Mouse (Mus musculus): ENCODE results near the gene Gsdme.

The Gsdme gene

GRCm38 (mm10) chr6:50244967-50245366 lies 18.7 kb downstream of the Gsdme start:
- no peak for DNase-seq (ENCODE audit: low spot score)

DNA sequence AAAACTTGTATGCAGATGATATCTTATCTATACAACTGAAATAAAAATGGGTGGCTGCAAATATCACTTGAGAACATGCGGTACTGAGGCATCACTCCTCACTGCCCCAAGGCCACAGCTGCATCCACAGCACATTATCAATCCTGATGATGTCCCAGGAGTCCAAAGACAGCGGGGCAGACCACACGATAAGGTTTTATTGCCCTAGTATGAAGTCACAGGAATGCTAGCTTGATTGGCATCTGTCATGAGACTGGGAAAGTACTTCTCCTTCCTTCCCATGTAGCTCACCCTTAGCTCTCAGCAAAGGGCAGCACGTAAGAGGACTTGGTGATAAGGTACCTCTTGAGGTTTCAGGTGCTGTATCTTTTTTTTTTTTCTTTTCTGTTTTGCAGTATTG lies 19.5 kb downstream of the Gsdme start:
- DNase-seq (ENCODE audit: low spot score), result no peak

DNA sequence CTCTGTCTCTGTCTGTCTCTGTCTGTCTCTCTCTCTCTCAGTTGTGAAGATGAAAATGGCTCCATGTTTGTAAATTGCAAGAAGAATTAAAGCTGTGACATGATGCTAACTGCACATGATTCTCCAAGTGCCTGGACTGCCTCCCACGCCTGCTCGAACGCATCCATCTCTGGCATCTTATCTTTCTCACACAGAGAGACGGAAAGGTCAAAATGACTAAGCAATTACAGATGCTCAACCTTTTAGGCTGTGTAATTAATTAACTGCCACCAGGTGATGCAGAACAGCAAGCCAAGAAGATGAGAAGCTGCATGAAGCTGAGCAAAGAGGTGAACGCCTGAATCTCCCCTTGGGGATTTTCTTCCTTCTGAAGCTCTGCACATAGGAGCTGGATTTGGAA lies 23.2 kb downstream of the Gsdme start:
- DNase-seq (ENCODE audit: low spot score), result no peak

- no peak for DNase-seq (ENCODE audit: low spot score)
These were observed 23.8 kb downstream of the Gsdme start for GRCm38 (mm10) chr6:50239902-50240301.

DNA sequence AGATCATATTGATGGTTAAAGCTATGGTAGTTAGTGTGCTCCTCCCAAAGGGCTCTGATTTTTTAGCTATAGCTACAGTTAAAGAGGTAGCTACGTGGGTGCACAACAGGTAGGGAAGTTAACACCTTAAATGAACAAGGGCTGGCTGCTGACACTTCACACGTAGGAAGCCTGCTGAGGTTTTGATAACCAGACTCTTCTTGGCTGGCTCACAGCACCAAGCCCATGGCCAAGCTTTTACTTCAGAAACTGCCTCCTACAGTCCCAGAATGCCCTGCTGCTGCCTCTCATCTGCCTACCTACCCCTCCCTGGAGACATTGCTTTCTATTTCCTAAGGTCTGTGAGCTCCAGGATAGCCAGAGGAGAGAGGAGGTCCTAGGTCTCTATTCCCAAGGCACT lies 25.7 kb downstream of the Gsdme start:
- DNase-seq (ENCODE audit: low spot score), result no peak

DNA sequence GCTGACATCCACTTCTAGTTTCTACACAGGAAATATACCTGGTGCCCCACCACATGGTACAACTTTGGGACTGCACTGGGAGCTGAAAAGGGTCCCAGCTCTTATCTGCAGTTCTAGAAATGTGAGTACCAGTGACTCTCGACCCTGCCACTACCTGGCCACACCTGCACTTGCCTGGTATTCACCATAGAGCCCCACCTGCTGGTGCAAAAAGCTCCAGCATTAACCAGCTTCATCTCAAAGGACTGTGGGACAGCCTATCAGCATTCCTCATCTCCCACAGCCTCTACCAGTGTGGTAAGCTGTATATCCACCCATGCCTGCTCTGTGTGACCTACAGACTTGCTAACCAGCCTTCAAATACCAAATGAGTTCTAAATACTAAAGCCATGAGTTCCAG lies 30.7 kb downstream of the Gsdme start:
- no peak for DNase-seq (ENCODE audit: low spot score)

GRCm38 (mm10) chr6:50231288-50231687 lies 32.4 kb downstream of the Gsdme start:
- DNase-seq (ENCODE audit: low spot score), result no peak

GRCm38 (mm10) chr6:50228180-50228579 lies 35.5 kb downstream of the Gsdme start:
- DNase-seq (ENCODE audit: low spot score), result no peak

DNA sequence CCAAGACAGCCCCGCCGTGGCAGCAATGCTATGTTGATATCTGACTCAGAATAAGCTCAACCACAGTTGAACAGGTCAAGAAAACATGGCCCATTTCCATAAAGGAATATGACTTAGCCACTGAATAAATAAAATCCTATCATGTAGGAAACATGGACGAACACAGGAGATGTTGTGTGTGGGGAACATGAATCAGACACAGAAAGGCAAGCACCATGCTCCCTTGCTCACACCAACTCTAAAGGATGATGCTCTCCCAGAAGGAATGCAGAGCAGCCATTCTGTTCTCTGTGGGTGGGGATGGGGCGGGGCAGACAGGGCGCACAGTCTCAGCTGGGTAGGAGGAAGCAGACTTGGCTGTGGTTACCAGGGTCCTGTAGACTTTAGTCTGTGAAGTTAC lies 38.4 kb downstream of the Gsdme start:
- DNase-seq (ENCODE audit: low spot score), result no peak

GRCm38 (mm10) chr6:50223606-50224005 lies 40.1 kb downstream of the Gsdme start:
- no peak for DNase-seq (ENCODE audit: low spot score)

DNA sequence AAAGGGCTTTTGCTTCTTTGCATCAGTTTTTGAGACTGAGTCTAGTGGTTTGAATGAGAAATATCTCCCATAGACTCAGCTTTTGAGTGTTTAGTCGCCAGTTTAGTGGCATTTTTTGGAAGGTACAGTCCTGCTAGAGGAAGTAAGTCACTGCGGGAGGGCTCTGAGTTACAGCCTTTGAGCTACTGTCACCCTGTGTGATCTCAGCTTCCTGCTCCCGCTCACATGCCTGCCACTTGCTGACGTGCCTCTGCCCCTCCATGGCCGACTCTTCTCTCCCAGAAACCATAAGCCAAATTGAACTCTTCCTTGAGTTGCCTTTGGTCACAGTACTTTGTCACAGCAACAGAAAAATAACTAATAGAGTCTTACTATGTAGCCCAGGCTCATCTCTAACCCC lies 40.7 kb downstream of the Gsdme start:
- DNase-seq (ENCODE audit: low spot score), result no peak

GRCm38 (mm10) chr6:50222351-50222750 lies 41.3 kb downstream of the Gsdme start:
- no peak for DNase-seq (ENCODE audit: low spot score)

DNA sequence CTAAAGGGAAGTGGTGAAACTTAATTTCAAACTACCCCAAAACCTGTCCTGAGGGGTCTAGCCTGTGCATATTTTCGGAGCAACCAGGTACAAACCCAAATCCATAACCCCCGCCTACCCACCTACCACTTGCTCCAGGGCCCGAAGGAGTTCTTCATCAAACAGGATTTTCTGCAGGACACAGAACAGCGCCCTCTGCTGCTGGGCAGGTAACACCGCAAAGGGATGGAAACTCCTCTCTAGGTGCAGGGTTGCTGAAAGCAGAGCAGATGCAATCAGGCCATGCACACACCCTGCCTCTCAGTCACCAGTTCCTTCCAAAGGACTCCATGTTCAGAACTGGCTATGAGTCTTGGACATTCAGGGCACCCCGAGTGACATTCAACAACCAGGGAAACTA lies 42.8 kb downstream of the Gsdme start:
- DNase-seq (ENCODE audit: low spot score), result no peak

GRCm38 (mm10) chr6:50219066-50219465 lies 44.6 kb downstream of the Gsdme start:
- DNase-seq (ENCODE audit: low spot score), result no peak

- no peak for DNase-seq (ENCODE audit: low spot score)
These were observed 45.0 kb downstream of the Gsdme start for GRCm38 (mm10) chr6:50218628-50219027.

- no peak for DNase-seq (ENCODE audit: low spot score)
These were observed 47.7 kb downstream of the Gsdme start for GRCm38 (mm10) chr6:50215986-50216385.

- no peak for DNase-seq (ENCODE audit: low spot score)
These were observed 48.3 kb downstream of the Gsdme start for GRCm38 (mm10) chr6:50215373-50215745.

DNA sequence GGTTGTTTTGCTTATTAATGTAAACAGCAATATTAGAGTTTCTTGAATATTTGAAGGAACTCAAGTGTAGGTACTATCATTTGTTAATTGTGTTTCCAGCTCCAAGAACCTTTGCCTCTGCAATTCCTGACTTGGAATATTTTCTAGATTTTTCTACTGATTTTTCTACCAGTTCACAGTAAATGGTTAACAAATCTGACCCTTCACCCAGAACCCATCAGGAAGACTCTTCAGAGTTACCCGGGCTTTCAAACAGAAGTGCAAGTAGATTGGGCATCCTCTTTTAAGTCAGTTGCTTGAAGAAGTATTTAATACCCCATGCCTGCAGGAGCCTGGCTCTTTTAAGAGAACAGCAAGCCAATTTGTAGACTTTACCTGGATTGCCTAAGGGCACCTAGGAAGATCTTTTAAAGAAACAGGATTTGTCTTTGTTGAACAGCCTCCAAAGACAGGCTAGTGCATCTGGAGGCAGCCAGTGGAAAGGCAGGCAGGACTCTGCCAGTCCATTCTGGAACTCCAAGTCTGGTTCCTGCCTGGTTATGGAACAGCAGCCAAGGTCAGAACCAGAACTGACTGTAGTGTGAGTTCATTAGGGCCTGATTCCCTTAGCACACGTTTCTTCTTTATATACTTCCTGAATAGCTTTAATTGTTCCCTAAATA lies 48.8 kb downstream of the Gsdme start:
- no peak for DNase-seq (ENCODE audit: low spot score)

DNA sequence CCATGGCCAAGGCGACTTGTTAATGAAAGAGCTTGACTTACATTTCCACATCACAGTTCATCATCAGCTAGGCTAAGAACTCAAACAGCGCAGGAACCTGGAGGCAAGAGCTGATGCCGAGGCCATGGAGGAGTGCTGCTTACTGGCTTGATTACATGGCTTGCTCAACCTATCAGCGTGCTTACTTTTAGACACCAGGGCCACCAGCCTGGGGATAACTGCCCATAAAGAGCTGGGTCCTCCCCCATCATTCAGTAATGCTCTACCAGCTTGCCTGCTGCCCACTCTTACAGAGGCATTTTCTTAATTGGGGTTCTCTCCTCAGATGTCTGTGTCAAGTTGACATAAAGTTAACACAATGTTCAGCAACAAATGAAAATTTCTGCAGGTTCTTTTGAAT lies 58.6 kb downstream of the Gsdme start:
- DNase-seq (ENCODE audit: low spot score), result no peak

DNA sequence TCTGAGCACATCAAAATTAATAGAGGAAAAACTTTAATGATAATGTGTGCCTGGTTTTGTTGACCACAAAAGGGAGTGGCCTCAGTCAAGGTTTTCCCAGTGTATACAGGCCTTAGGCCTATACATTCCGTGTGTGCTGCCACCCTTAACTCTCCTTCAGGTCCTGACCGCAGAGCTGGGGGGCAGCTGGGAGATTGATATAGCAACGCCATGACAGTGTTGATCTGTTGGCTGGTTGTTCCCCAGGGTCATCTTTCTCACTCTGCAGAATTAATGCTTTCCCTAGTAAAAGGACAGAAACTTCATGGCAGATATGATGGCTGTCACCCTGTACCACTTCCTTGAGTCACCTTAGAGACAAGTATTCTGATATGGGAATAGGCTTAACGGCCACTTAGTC lies 59.3 kb downstream of the Gsdme start:
- no peak for DNase-seq (ENCODE audit: low spot score)

- no peak for DNase-seq (ENCODE audit: low spot score)
These were observed 69.8 kb downstream of the Gsdme start for GRCm38 (mm10) chr6:50193851-50194250.

- no peak for DNase-seq (ENCODE audit: low spot score)
These were observed 70.8 kb downstream of the Gsdme start for GRCm38 (mm10) chr6:50192822-50193221.

DNA sequence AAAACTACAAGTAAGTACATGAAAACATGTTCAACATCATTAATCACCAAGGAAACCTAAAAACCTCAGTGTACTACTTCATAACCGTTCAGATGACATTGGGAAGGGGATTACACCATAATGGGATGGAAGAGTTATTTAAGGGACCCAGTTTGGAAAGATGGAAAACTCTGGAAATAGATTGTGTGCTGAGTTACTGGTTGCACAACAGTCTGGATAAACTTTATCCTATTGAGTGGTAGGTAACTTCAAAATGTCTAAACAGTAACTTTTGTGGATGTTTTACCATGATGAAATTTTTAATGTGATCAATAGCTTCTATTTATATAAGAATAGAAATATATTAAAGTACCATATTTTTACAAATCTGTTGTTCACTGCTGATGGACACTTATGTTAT lies 71.5 kb downstream of the Gsdme start:
- no peak for DNase-seq (ENCODE audit: low spot score)

GRCm38 (mm10) chr6:50191605-50192004 lies 72.1 kb downstream of the Gsdme start:
- DNase-seq (ENCODE audit: low spot score), result no peak

GRCm38 (mm10) chr6:50189376-50189775 lies 74.3 kb downstream of the Gsdme start:
- no peak for DNase-seq (ENCODE audit: low spot score)
